Mouse (Mus musculus): ENCODE measurements around the gene Zfp871. TPM values are rescaled to one million over a fixed set of nuclear protein-coding genes. Genes with fewer than 3 reads are reported as not detected.

The Zfp871 gene
- polyA plus RNA-seq, 1 experiment from 2014 or later = 13.9 TPM

Other genes starting within 250 kb of the Zfp871 start
- gene Cyp4f37, start 167.0 kb downstream of the Zfp871 start, polyA plus RNA-seq (2015; fragmentation: Nextera tagmentation; extraction: Ambion mirVana) = not detected in 2 replicates
- 3.2 and 3.7 TPM in 2 replicates for gene Cyp4f40, start 129.4 kb downstream of the Zfp871 start, polyA plus RNA-seq (2015; fragmentation: Nextera tagmentation; extraction: Ambion mirVana)
- not detected in 2 replicates for gene Cyp4f15, start 102.7 kb downstream of the Zfp871 start, polyA plus RNA-seq (2015; fragmentation: Nextera tagmentation; extraction: Ambion mirVana)
- gene Zfp811, start 21.6 kb upstream of the Zfp871 start, polyA plus RNA-seq (2015; fragmentation: Nextera tagmentation; extraction: Ambion mirVana) = 0.86 and 1.5 TPM in 2 replicates
- 4.3 and 4.5 TPM in 2 replicates for gene Zfp799, start 42.0 kb upstream of the Zfp871 start, polyA plus RNA-seq (2015; fragmentation: Nextera tagmentation; extraction: Ambion mirVana)
- 2.9 and 3.0 TPM in 2 replicates for gene Zfp870, start 103.4 kb upstream of the Zfp871 start, polyA plus RNA-seq (2015; fragmentation: Nextera tagmentation; extraction: Ambion mirVana)
- gene Cyp4f14, start 129.1 kb upstream of the Zfp871 start, polyA plus RNA-seq (2015; fragmentation: Nextera tagmentation; extraction: Ambion mirVana) = 1.7 and 1.9 TPM in 2 replicates
- gene Cyp4f13, start 159.1 kb upstream of the Zfp871 start, polyA plus RNA-seq (2015; fragmentation: Nextera tagmentation; extraction: Ambion mirVana) = 61.8 and 62.9 TPM in 2 replicates
- 4.9 and 5.3 TPM in 2 replicates for gene Zfp472, start 177.5 kb upstream of the Zfp871 start, polyA plus RNA-seq (2015; fragmentation: Nextera tagmentation; extraction: Ambion mirVana)
- 4.7 and 4.9 TPM in 2 replicates for gene Zfp952, start 204.8 kb upstream of the Zfp871 start, polyA plus RNA-seq (2015; fragmentation: Nextera tagmentation; extraction: Ambion mirVana)
- gene Zfp763, start 245.1 kb upstream of the Zfp871 start, polyA plus RNA-seq (2015; fragmentation: Nextera tagmentation; extraction: Ambion mirVana) = 3.7 and 4.1 TPM in 2 replicates

All from intestine, postnatal 0 days (tissue).